Mouse (Mus musculus): ENCODE measurements around the gene Rnf38. TPM values are rescaled to one million over a fixed set of nuclear protein-coding genes. Genes with fewer than 3 reads are reported as not detected.

Gene Rnf38
- polyA plus RNA-seq, 2 experiments: 26.8 to 107 TPM

- Histone ChIP-seq H3K27ac (replicated peaks; ENCODE audit: low read depth, low read length) (0 out of 2 replicates have a peak overlapping the region, but pooled peaks have one; percentile 38), H3K9me3 (ENCODE audit: control insufficient read depth, low read length) (no peaks in the 10 kb centered on the region), H3K4me1 (ENCODE audit: control insufficient read depth, insufficient read depth, low read length) (peaks cover 29% of the 10 kb centered on the region), H3K9ac (ENCODE audit: low read depth, low read length, severe bottlenecking) (peak overlapping the region; percentile 48; the same call in 1 of the 2 replicates), H3K27me3 (ENCODE audit: control insufficient read depth, insufficient read depth, low read length) (no peaks in the 10 kb centered on the region), H3K4me3 (replicated peaks; ENCODE audit: low read length) (peak overlapping the region; percentile 44), H3K4me2 (replicated peaks; ENCODE audit: low read depth, low read length, severe bottlenecking) (peak overlapping the region; percentile 69), H3K36me3 (ENCODE audit: control insufficient read depth, insufficient read depth, low read length) (no peaks in the 10 kb centered on the region)
- WGBS: 0% methylated on average over 19 of the region's 34 CpGs
- DNase-seq (ENCODE audit: low spot score): peak; percentile 94
- peak; percentile 88 for ATAC-seq (ENCODE audit: low FRiP score, low read depth)
- TF ChIP-seq POLR2A (IDR thresholded peaks at IDR 0.05; ENCODE audit: borderline replicate concordance, extremely low read depth, insufficient read depth, insufficient read length): peak; percentile 59; the same call in 1 of the 2 replicates
These were observed 65.3 kb downstream of the Rnf38 start for GRCm38 (mm10) chr4:44168231-44168647.

DNA sequence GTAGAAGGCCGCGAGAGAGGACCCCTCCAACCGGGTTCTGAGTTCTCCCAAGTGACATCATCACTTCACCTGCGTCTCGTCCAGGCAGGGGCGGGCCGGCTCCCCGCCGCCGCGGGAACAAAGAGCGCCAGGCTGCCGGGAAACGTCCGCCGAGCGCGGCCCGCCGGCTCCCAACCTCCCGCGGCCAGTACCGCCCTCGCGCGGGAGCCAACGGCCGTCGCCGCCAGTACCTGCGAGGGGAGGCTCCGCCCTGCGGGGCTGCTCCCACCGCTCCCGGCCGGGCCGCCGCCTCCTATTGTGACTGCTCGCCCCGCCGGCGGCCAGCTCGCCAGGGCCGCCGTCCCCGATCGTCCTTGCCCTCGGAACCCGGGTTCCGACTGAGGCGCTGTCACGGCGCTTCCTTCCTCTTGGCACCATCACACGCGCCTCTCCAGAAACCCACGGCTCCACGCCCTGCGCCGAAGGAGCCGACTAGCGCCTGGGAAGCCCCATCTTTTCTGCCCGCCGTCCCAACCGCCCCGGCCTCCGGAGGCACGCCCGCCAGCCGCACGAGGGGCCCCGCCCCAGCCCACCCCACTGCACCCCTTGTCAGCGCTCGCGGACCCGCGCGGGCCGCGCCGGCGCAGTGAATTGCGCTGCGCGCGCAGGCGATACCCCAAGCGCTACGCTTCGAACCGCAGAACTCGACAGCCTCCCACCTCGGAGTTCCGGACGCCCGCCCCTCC, 66.0 kb downstream of the Rnf38 start:
- H3K4me1 ChIP-seq (ENCODE audit: control insufficient read depth, insufficient read depth, low read length): peaks cover 32% of the 10 kb centered on the region
- H3K4me2 ChIP-seq (replicated peaks; ENCODE audit: low read depth, low read length, severe bottlenecking): peak overlapping the region; percentile 60
- H3K27ac ChIP-seq (replicated peaks; ENCODE audit: low read depth, low read length): peak overlapping the region; percentile 99
- no peaks in the 10 kb centered on the region for H3K27me3 ChIP-seq (ENCODE audit: control insufficient read depth, insufficient read depth, low read length)
- peak overlapping the region; percentile 87 for H3K4me3 ChIP-seq (replicated peaks; ENCODE audit: low read length)
- H3K9ac ChIP-seq (ENCODE audit: low read depth, low read length, severe bottlenecking): peak overlapping the region; percentile 92
- WGBS: under 1% methylated on average over 49 of the region's 95 CpGs
- no peaks in the 10 kb centered on the region for H3K9me3 ChIP-seq (ENCODE audit: control insufficient read depth, low read length)
- peak; percentile 90; the same call in 1 of the 2 replicates for TF ChIP-seq POLR2A (IDR thresholded peaks at IDR 0.05; ENCODE audit: borderline replicate concordance, extremely low read depth, insufficient read depth, insufficient read length)
- H3K36me3 ChIP-seq (ENCODE audit: control insufficient read depth, insufficient read depth, low read length): no peaks in the 10 kb centered on the region
- DNase-seq (ENCODE audit: low spot score) (peak; percentile 91), ATAC-seq (ENCODE audit: low FRiP score, low read depth) (peak; percentile 89)

DNA sequence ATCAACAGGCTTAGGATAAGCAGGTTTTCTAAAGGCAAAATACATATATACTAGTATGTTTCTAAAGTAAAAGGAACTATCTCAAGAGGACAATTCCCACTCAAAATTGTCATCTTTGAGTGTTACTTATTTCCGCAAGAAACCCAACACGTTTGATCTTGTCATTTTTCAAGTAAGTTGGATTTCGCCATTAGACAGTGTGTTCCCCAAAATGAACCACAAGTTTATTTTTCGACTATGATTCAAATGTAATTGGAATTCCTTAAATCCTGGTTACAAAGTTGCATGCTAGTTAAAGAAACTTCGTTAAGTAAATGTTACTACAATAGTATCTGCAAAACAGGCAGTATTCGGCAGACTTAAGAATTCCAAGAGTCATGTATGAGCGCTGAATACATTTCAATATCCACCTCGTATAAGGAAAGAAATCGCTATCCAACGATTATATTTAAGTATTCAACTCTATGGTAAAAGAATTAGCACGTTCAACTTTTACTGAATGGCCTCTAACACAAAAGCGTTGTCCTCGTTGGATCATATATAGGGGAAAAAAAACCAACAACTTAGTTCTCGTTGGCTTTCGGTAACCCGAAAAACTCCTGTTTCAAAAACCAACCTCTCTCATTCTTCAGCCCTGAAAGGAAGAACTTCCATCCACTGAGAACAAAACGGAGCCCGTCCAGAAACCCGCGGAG, 66.7 kb downstream of the Rnf38 start:
- H3K9ac ChIP-seq (ENCODE audit: low read depth, low read length, severe bottlenecking): peak overlapping the region; percentile 92
- peak overlapping the region; percentile 87 for H3K4me3 ChIP-seq (replicated peaks; ENCODE audit: low read length)
- H3K27me3 ChIP-seq (ENCODE audit: control insufficient read depth, insufficient read depth, low read length): no peaks in the 10 kb centered on the region
- H3K36me3 ChIP-seq (ENCODE audit: control insufficient read depth, insufficient read depth, low read length): no peaks in the 10 kb centered on the region
- peaks cover 38% of the 10 kb centered on the region for H3K4me1 ChIP-seq (ENCODE audit: control insufficient read depth, insufficient read depth, low read length)
- WGBS: 4% methylated on average over 20 of the region's 20 CpGs
- H3K9me3 ChIP-seq (ENCODE audit: control insufficient read depth, low read length): no peaks in the 10 kb centered on the region
- peak overlapping the region; percentile 60 for H3K4me2 ChIP-seq (replicated peaks; ENCODE audit: low read depth, low read length, severe bottlenecking)
- DNase-seq (ENCODE audit: low spot score): no peak
- peak overlapping the region; percentile 99 for H3K27ac ChIP-seq (replicated peaks; ENCODE audit: low read depth, low read length)
- ATAC-seq (ENCODE audit: low FRiP score, low read depth): no peak
- no peak for TF ChIP-seq POLR2A (IDR thresholded peaks at IDR 0.05; ENCODE audit: borderline replicate concordance, extremely low read depth, insufficient read depth, insufficient read length)

- Histone ChIP-seq H3K4me2 (replicated peaks; ENCODE audit: low read depth, low read length, severe bottlenecking) (0 out of 2 replicates have a peak overlapping the region, but pooled peaks have one; percentile 60), H3K27me3 (ENCODE audit: control insufficient read depth, insufficient read depth, low read length) (no peaks in the 10 kb centered on the region), H3K36me3 (ENCODE audit: control insufficient read depth, insufficient read depth, low read length) (no peaks in the 10 kb centered on the region), H3K4me1 (ENCODE audit: control insufficient read depth, insufficient read depth, low read length) (peaks cover 48% of the 10 kb centered on the region), H3K9me3 (ENCODE audit: control insufficient read depth, low read length) (no peaks in the 10 kb centered on the region), H3K4me3 (replicated peaks; ENCODE audit: low read length) (no peak overlapping the region), H3K9ac (ENCODE audit: low read depth, low read length, severe bottlenecking) (no peak overlapping the region), H3K27ac (replicated peaks; ENCODE audit: low read depth, low read length) (no peak overlapping the region)
- ATAC-seq (ENCODE audit: low FRiP score, low read depth): no peak
- WGBS: 40% methylated on average over 5 of the region's 5 CpGs
- TF ChIP-seq POLR2A (IDR thresholded peaks at IDR 0.05; ENCODE audit: borderline replicate concordance, extremely low read depth, insufficient read depth, insufficient read length): no peak
- no peak for DNase-seq (ENCODE audit: low spot score)
These were observed 69.0 kb downstream of the Rnf38 start for GRCm38 (mm10) chr4:44164621-44165020.

DNA sequence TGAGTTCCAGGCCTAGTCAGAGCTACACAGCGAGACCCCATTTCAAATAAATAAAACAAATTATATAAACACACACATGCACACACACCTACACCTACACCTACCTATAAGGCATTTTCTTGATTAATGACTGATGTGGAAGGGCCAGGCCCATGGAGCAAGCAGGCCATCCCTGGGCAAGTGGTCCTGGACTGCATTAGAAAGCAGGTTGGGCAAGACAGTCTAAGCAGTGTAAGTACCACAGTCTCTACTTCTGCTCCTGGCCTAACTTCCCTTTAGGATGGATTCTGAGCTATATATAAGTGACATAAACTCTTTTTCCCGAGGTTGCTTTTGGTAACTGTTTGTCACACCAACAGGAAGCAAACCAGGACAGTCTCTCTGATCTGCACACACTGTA, 70.6 kb downstream of the Rnf38 start:
- 60% methylated on average over 2 of the region's 2 CpGs for WGBS
- H3K4me1 ChIP-seq (ENCODE audit: control insufficient read depth, insufficient read depth, low read length): peaks cover 44% of the 10 kb centered on the region

More for the DNA sequence above, 70.6 kb downstream of the Rnf38 start:
- Histone ChIP-seq H3K4me3 (replicated peaks; ENCODE audit: low read length) (no peak overlapping the region), H3K27ac (replicated peaks; ENCODE audit: low read depth, low read length) (no peak overlapping the region), H3K27me3 (ENCODE audit: control insufficient read depth, insufficient read depth, low read length) (no peaks in the 10 kb centered on the region), H3K9ac (ENCODE audit: low read depth, low read length, severe bottlenecking) (no peak overlapping the region), H3K4me2 (replicated peaks; ENCODE audit: low read depth, low read length, severe bottlenecking) (no peak overlapping the region), H3K36me3 (ENCODE audit: control insufficient read depth, insufficient read depth, low read length) (peaks cover 3% of the 10 kb centered on the region; the same call in 1 of the 2 replicates), H3K9me3 (ENCODE audit: control insufficient read depth, low read length) (no peaks in the 10 kb centered on the region)
- ATAC-seq (ENCODE audit: low FRiP score, low read depth) (no peak), DNase-seq (ENCODE audit: low spot score) (no peak)
- TF ChIP-seq POLR2A (IDR thresholded peaks at IDR 0.05; ENCODE audit: borderline replicate concordance, extremely low read depth, insufficient read depth, insufficient read length): no peak
